Mouse (Mus musculus) heart, postnatal 10 days (tissue): Measurements from ENCODE around the gene Clip3. TPM values are rescaled to one million over a fixed set of nuclear protein-coding genes. Genes with fewer than 3 reads are reported as not detected.

Source experiments
- DNase-seq, 2 experiments: peaks; one replicate each; pipeline ENCODE4 v3.0.0; 2021
- intact Hi-C: fragments of 180-260 bp; cut with DNase I; formaldehyde crosslinking; loops from one replicate; pipeline ENCODE4 v1.15.1; 2025
- total RNA-seq, 2 experiments: library from RNA; stranded (reverse); gene quantifications; 2 replicates each; pipeline ENCODE4 v1.2.3; 2021

Clip3 gene
- total RNA-seq, 2 experiments from 2014 or later = 14.0 TPM

DNA sequence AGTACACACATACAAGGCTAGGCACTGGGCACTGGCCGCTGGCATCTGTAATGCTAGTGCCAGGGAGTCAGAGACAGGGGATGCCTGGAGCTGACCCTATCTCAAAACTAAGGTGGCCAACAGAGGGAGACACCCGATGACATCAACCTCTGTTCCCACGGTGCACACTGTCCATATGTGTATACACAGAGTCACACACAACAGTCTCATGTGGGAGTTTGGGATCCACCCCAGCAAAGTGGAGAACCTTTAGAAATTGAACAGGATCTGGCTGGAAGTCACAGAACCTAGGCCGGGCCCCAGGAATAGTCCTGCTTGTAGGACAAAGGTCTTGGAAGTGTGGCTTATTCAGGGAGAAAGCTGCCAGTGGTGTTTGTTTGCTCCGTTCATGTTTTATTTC, 2.8 kb downstream of the Clip3 start:
- intact Hi-C loops = no loop called here

DNA sequence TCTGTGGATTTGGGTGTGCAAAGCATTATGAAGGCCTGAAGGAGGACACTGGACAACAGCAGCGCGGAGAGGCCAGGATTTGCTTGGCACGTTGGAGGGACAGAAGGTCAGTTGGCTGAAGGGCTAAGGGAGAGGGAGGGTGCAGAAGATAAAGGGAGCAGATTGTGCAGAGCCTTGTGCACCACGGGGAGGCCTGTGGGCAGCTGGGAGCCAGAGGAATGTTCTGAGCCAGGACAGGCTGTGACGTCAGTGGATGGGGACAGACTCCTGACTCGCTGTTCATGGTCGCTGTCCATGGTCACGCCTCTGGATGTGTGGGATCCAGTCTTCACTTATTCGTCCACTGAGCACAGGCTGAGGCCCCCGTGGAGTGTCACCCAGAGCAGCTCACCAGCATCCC, 3.6 kb downstream of the Clip3 start:
- peak; percentile 70 to 75 for DNase-seq
- intact Hi-C loops = no loop called here

More for the DNA sequence above, 2.8 kb downstream of the Clip3 start:
- no peak for DNase-seq

DNA sequence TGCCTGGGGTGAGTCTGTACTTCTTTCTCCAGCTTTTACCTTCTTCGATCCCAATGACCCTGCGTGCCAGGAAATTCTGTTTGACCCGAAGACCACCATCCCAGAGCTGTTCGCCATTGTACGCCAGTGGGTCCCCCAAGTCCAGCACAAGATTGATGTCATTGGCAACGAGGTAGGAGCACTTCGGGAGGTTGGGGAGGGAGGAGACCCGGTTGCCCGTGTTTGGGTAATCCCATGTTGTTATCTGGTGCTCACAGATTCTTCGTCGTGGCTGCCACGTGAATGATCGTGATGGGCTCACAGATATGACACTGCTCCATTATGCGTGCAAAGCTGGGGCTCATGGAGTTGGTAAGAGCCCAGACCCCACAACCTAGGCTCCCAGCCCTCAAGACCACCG, 5.3 kb downstream of the Clip3 start:
- DNase-seq = no peak
- intact Hi-C loops = no loop called here

DNA sequence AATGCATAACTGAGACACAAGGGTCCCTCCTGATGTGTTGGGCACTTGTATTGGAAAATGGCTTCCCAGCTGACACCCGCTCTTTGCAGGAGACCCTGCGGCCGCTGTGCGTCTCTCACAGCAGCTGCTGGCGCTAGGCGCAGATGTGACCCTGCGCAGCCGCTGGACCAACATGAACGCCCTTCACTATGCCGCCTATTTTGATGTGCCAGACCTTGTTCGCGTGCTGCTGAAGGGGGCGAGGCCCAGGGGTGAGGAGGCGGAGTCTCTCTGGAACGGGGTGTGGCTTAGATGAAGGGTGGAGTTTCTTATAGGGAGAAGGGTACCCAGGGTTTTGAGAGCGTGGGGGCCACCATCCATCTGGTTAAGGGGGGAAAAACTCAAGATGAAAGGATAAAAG, 5.7 kb downstream of the Clip3 start:
- intact Hi-C loops = no loop called here
- DNase-seq = no peak

DNA sequence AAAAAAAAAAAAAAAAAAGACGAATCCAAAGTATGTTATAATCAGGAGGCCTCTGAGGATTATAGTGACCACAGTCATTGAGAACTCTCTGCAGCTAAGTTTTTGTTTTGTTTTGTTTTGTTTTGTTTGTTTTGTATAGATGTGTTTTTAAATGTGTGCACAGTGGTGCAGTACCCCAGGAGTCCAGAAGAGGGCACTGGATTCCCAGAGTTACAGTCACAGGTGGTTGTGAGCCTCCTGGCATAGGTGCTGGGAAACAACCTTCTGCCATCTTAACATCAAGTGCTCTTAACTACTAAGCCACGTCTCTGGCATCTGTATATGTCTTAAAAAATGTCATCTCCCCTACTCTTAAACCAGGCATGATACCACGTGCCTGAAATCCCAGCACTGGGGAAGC, 9.4 kb downstream of the Clip3 start:
- peak in 1 of 2 experiments; percentile 18 for DNase-seq
- intact Hi-C loops = no loop called here

DNA sequence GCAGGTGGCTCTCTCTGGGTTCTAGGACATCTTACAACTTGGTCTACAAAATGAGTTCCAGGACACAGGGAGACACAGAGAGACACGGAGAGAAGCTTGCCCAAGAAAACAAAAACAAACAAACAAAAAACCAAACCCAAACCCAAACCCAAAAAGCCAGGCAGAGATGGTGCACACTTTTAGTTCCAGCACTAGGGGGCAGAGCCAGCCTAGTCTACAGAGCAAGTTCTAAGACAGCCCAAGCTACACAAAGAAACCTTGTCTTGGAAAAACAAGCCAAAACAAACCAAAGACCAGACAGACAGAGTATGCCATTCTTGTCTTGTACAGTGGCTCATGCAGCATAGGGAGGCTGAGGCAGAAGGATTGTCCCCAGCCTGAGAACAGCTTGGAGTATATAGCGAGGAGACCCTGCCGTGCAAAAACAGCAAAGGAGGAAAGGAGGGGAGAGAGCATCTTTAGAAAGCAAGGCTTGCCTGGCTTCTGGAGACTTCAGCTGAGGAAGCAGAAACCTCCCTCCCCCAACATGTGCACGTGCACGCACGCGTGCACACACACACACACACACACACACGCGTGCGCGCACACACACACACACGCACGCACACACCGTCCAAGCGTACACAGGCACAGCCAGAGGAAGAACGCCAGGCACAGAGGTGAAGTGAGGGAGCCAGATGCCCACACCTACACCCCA, 14.7 kb downstream of the Clip3 start:
- intact Hi-C loops = no loop called here
- no peak for DNase-seq

DNA sequence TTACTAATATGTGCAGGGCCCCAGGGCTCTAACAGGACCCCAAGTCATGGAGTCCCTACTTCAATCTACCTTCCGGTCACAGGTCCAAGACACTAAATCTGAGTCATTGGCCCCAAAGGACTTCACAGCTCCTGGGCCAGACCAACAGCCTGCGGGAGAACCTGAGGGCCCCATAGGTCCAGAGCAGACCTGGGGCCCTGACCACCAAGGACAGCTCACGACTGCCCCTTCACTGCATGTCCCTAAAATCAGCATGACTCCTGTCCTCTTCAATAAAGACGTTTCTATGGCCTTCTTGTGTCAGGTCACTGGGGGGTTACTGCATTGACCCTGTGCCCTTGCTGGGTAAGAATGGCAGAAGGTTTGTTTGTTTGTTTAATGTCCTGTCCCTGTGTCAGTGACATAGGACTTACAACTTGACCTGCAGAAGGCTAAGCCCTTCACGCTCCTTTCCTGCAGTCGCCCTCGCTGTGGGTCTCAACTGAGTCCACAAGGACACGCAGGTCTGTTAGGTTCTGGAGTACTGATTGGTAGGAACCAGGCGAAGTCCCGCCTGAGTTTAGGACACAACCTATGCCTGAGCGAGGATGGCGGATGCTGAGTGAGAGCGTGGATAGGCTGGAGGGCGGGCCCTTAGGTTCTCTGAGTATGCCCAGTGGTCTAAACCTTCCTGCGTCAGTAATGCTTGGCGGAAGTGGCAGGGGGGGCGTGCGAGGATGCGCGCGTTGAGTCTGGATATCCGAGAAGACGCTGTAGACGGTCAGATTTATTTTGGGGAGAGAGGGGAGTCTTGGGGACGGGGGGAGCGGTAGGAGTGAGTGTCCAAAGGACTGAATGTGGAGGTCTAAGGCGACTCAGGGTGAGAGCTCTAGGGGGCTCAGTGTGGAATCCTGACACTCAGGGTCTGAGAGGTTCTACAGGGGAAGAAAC, 16.8 kb downstream of the Clip3 start, which contains the start of gene Alkbh6:
TSS of gene Alkbh6 (plus strand) at position 642 of the 930 bp plus-strand sequence.
- intact Hi-C loops = no loop called here
- DNase-seq = peak; percentile 95 to 96

DNA sequence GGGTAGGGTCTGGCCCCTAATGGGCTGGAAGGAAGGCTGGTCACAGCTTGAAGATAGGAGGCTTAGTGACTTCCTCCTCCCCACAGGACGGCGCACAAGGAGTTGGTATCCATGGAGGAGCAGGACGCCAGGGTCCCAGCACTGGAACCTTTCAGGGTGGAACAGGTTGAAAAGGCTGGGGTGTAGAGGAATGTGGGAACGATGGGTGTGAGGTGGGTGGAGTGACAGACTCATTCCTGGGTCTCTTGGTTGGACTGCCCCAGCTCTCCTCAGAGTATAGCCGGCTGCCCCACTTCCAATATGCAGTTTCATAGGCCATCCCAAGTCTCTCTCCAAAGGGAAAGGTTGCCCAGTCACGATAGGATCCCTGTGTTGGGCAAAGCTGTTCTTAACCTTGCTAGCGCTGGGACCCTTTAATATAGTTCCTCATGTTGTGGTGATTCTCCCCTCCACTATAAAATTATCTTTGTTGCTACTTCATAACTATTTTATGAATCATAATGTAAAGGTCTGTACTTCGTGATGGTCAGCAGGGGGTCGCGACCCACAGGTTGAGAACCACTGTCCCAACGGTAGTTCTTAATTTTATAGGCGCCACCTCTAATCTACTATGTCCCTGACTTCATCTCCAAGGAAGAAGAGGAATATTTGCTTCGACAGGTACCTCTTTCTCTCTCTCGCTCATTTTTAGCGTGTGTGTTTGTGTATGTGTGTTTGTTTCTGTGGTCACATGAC, 18.0 kb downstream of the Clip3 start:
- no peak for DNase-seq
- intact Hi-C loops = no loop called here

DNA sequence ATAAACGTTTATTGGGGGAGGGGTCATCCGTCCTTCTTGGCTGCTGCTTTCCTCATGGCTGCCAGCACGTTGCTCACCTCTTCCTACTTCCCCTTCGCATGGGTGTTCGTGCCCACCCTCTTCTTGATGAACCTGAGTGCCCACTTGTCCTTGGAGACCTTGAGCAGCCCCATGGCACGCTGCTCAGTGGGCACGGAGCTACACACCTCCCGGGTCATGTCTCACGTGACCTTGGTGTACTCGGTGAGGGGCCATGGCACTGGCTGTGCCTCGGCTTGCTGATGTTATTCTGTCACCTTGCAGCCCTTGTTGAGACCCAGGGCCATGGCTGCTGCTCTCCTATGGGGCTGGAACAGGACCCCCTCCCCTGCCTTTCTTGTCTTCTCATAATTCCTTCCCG, 18.6 kb downstream of the Clip3 start:
- DNase-seq = no peak
- intact Hi-C loops = no loop called here

DNA sequence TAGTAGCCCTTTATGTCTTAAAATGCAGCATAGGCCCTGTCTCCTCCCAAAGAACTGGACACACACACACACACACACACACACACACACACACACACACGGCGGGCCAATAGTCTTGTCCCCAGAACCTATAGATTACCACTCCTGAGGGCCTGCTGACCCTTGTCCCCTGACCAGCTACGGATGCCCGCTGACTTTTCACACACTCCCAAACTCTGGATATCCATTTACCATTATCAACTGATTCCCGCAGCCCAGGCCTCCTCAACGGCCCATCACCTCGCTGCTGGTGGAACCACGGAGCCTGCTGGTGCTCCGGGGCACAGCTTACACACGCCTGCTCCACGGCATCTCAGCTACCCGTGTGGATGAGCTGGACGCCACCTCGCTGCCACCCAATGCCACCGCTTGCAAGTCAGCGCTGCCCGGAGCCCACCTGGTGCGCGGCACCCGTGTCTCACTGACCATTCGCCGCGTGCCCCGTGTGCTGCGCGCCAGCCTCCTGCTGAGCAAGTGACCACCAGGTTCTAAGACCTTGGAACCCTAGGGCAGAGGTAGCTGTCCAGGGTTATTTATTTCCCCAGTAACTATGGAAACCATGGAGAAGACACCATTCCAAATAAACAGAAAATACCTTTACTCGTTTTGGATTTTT, 22.3 kb downstream of the Clip3 start:
- intact Hi-C loops = no loop called here
- DNase-seq = no peak

DNA sequence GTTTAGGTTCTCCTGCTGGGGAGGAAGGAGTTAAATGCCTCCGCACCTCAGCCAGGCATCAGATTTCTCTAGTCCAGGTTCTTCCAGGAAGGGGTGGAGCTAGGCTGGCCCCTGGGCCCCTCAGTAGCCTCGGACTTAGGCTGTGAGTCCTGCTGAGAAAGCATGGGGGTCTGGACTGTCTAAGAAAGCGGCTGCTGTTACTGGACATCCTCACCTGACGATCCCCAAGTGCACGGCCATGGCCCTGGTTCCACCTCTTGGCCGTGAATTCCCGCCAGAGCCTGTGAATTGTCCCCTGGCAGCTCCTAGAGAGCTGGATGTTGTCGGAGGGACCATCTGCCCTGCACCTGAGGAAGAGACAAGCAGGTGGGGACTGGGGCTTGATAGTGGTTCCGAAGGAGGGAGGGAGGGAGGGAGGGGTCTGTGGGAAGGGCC, 23.2 kb downstream of the Clip3 start, which contains the start of gene Syne4:
TSS of gene Syne4 (plus strand) at position 87 of the 435 bp plus-strand sequence.
- intact Hi-C loops = no loop called here

DNA sequence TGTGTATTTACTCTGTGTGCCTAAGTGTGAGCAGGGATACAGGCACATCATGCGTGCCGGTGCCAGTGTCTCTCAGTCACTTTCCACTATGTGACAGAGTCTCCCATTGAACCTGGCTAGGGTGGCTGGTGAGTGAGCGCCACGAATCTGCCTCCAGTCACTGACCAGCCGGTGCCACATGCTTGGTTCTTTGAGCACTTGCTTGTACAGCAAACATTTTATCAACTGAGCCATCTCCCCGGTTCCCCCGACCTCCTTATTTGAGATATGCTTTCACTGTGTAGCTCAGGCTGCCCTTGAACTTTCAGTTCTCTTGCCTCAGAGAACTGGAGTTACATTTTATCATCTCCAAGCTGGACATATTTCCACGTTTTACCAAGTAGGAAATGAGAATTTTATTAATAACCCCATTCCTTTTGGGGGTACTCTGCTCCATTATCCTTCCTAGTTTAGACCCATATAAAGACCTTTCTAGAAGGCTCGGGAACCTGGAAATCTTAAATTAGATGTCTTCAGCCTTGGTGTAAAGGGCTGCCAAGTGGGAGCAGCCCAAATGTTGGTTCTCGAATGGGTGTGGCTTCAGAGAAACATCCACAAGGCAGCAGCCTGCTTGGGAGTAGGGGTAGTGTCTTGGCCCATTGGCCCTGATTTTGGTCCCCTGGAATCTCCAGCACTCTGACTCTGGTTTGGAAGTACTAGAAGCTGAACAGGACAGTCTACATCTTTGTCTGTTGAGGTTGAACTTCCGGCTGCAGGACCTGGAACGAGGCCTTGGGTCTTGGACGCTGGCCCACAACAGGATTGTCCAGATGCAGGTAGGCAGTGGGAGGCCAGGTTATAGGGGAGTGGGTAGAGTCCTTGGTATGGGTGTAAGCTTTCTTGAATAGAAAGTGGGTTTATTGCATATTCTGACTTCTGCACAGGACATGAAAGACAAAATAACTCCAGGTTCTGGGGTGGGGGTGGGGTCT, 24.3 kb downstream of the Clip3 start:
- no peak for DNase-seq
- intact Hi-C loops = no loop called here

More for the DNA sequence above, 23.2 kb downstream of the Clip3 start, which contains the start of gene Syne4:
- no peak for DNase-seq

DNA sequence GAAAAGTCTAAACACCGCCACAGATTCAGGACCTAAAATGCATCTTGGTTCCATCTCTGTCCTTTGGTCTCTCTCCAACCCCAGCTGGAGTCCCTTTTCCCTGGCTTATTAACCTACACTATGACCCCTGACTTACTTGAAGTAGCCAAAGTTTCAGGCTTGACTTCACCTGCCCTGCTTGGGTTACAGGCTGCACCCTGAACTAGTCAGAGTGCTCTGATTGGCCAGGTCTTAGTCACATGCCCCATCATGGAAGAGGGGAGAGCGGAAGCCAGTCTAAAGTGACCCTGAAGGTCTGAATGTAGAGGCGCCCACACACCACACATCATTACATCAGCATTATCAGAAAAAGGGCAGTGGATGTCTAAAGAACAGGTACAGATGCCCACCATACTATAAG, 26.6 kb downstream of the Clip3 start:
- DNase-seq = no peak
- intact Hi-C loops = no loop called here

DNA sequence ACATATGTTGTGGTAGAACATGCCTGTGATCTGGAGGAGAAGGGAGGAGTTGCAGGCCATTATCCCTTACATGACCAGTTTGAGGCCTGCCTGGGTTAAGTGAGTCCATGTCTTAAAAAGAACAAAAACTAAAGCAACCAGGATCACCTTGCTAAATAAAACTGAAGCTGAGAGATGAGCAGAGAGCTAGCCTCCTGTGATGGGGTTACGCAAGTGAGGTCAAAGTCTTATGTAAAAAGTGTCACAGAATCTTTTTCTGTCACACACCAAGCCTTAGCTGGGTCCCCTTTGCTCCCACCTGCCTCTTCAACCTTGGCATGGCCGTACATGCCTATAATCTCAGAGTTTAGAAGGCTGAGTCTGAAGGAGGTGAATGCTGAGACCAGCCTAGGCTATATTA, 29.4 kb downstream of the Clip3 start:
- intact Hi-C loops = no loop called here
- DNase-seq = no peak

DNA sequence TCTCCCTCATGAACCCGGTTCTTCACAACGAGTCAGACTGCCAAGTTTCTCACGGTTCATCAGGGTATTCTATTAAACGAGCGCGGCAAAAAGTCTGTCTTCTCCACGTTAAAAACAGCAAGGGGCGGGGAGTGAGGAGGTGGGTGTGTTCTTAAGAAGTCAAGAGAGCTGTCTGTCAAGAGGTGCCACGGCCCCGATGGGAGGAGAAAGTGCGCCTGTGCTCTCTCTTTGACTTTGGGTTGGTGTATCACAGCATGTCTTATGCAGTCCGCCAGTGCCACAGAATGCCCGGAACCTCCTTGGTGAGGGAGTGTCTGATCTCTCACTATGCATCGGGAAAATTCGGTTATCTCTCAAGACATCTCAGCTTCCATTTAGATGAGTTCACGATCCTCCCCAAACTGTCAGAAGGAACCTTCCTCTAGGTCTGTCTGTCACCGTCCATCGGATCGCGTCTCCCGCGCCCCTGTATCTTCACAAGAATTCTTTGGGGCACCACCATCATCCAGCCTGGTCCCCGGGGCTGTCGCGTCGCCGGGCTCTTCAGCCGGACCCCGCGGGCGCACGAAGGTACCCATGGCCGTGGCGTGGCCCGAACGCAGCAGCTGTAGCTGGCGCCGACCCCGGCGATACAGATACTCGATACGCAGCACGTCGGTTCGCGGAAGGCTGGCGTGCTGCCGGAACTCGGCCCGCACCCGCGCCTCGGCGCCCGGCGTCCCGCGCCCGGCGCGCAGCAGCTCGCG, 30.2 kb downstream of the Clip3 start, which contains the start of gene E130208F15Rik:
TSS of gene E130208F15Rik (plus strand) at position 202 of the 746 bp plus-strand sequence.
- DNase-seq = peak; percentile 76 to 81
- intact Hi-C loops = no loop called here

DNA sequence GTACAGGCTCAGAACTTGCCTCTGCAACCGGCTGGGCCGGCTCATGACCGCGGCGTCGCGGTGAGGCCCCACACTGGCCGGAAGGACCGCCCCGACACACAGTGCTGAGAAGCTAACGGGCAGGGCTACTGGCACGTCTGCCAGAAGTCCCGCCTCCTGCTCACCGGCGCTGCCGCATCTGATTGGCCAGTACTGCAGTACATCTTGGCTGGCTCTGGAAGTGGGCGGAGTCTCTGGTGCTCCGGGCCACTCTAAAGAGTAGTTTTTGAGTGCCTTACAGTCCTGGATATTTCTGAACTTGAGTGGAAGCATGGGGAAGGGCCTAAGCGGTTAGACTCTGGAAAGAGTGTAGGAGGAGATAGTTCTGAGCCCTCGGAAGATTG, 30.7 kb downstream of the Clip3 start:
- intact Hi-C loops = no loop called here
- peak; percentile 98 to 99 for DNase-seq

DNA sequence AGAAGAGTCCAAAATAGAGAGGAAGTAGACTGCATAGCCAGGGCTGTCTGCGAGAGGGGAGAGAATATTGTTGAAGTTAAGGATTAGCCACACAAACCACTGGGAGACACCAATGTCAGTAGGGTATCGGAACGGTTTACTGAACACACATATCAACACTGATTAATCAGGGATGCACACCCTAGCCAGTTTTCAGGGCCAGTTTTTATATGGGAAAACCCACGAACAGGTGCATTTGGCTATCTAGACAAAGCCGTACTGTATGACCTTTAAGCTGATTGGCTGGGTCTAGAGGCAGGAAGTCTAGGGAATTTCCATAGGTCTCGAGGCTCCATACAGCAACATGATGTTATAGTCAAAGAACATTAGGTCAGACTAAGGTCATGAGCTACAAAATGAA, 31.3 kb downstream of the Clip3 start:
- intact Hi-C loops = no loop called here
- no peak for DNase-seq

DNA sequence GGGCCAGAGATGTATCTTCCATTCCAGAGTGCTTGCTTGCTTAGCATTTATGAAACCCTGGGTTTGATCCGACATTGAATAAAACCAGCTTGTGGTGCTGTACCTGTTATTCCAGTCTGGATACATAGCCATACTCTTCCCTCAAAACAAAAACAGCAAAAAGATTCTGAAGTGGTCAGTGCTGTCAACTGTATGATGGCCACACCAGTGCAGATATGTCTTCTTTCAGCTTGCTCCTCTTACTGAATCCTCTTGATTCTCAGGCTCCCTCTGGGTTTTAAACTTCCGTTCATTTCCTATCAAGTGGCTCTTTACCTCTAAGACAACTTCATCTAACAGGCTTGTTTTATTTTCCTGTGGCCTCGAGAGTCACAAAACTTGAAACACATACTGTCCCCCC, 32.3 kb downstream of the Clip3 start, which contains the start of gene Sdhaf1:
TSS of gene Sdhaf1 (minus strand) at position 101 of the 400 bp plus-strand sequence.
- intact Hi-C loops = no loop called here
- no peak for DNase-seq
